Mouse (Mus musculus): Measurements from ENCODE around the gene Raet1e. TPM values are rescaled to one million over a fixed set of nuclear protein-coding genes. Genes with fewer than 3 reads are reported as not detected.
"Not testable (repeated sequence)": the region's sequence is repeated elsewhere in the genome, so short reads cannot be mapped to it uniquely, and the experiment has no call there.

The Raet1e gene
- polyA plus RNA-seq, 1 experiment from 2014 or later, result 0.91 TPM

GRCm38 (mm10) chr10:22153147-22153690 is 5.2 kb upstream of the Raet1e start:
- H3K9me3 ChIP-seq (replicated peaks); ATAC-seq (ENCODE audit: low FRiP score); H3K36me3 ChIP-seq; H3K4me3 ChIP-seq (replicated peaks); H3K27ac ChIP-seq (replicated peaks); H3K4me2 ChIP-seq; H3K9ac ChIP-seq (replicated peaks): not testable (repeated sequence)
- Histone ChIP-seq H3K4me1 (peaks cover 34% of the 10 kb centered on the region), H3K27me3 (replicated peaks) (peaks cover 73% of the 10 kb centered on the region)
- 5% methylated on average over 7 of the region's 7 CpGs for WGBS

DNA sequence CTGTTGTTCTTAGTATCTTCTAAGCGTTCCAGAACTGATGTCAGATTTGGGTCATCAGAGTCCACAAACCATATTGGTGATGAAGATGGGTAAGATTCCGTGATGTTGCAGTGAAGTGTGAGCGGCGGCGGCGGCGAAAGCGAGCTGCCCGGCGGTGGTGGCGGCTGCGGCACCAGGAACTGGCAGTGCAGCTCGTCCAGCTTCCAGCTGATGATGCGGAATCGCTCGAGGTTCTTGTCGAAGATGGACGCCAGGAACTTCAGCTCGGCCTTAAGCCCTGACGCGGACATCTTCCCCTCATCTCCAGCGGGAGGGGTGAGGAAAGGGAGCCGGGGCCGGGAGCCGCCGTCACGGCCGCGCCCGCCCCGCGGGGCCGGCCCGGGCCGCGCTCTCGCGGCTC is 4.2 kb upstream of the Raet1e start:
- ATAC-seq (ENCODE audit: low FRiP score), result not testable (repeated sequence)

GRCm38 (mm10) chr10:22154871-22155799 is 3.2 kb upstream of the Raet1e start:
- WGBS, result 10% methylated on average over 3 of the region's 3 CpGs
- no peak for ATAC-seq (ENCODE audit: low FRiP score)
- no peaks in the 10 kb centered on the region for H3K9me3 ChIP-seq (replicated peaks)
- H3K4me2 ChIP-seq, result no peak overlapping the region
- peaks cover 74% of the 10 kb centered on the region for H3K27me3 ChIP-seq (replicated peaks)
- no peak overlapping the region for H3K9ac ChIP-seq (replicated peaks)
- peaks cover 23% of the 10 kb centered on the region for H3K4me1 ChIP-seq
- H3K4me3 ChIP-seq (replicated peaks), result no peak overlapping the region
- no peaks in the 10 kb centered on the region for H3K36me3 ChIP-seq
- no peak overlapping the region for H3K27ac ChIP-seq (replicated peaks)

More for the DNA sequence above, 4.2 kb upstream of the Raet1e start:
- not testable (repeated sequence) for H3K36me3 ChIP-seq; H3K9ac ChIP-seq (replicated peaks); H3K9me3 ChIP-seq (replicated peaks); H3K27ac ChIP-seq (replicated peaks)
- Histone ChIP-seq H3K4me1 (peaks cover 31% of the 10 kb centered on the region), H3K4me2 (peak overlapping the region; percentile 52), H3K27me3 (replicated peaks) (peaks cover 76% of the 10 kb centered on the region), H3K4me3 (replicated peaks) (peak overlapping the region; percentile 25)
- under 1% methylated on average over 38 of the region's 38 CpGs for WGBS

DNA sequence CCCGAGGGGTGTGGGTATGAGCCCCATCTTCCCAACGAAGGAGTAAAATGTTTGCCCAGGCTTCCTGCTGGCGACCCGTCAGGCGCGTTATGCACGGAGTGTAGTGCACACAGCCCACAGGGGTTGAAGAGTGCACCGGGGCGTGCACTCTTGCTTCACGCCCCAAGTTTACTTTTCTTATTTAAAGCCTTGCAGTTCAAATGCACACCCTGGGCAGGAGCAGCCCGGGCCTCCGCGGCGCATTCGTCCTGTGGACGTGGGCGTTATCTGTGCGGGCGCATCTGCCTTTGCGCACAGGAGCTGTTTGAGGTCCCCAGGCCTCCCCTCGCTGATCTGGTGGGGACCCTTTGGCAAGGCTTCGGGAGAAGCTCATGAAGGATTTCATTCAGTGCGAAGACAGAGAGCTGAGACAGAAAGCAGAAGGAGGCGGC is 777 bp downstream of the Raet1e start:
- H3K36me3 ChIP-seq, result no peaks in the 10 kb centered on the region
- no peak overlapping the region for H3K9ac ChIP-seq (replicated peaks)
- peaks cover 68% of the 10 kb centered on the region for H3K27me3 ChIP-seq (replicated peaks)
- peak overlapping the region; percentile 53 for H3K4me2 ChIP-seq
- no peak overlapping the region for H3K4me3 ChIP-seq (replicated peaks)
- H3K27ac ChIP-seq (replicated peaks), result no peak overlapping the region
- no peaks in the 10 kb centered on the region for H3K9me3 ChIP-seq (replicated peaks)
- peaks cover 12% of the 10 kb centered on the region for H3K4me1 ChIP-seq
- ATAC-seq (ENCODE audit: low FRiP score), result 0 out of 2 replicates have a peak, but pooled peaks have one; percentile 9
- under 1% methylated on average over 24 of the region's 24 CpGs for WGBS

DNA sequence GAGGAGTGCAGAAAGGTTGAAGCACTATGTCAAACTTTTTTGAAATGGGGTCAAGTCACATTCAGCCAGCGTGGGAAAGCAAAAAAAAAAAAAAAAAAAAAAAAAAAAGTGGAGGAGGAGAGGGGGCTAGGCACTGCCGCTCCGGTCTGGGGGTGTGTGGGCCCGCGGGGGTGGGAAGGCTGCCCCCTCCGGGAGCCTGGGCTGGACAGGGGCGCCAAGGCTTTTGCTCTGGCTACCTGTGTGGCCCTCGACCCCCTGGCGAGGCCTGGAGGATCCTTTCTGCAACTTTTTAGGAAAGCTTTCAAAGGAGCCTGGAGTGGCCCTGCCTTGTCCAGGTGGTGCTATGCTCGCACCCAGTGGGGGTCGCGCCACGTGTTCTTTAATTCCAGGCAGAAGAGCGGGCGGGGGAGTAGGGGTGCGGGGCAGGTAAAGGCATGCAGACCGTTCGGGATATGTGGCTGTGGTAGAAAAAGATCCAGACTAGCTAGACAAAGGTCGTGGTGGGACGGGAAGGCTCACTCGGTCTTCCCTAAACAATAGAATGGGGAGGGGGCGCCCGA is 1.3 kb downstream of the Raet1e start:
- Histone ChIP-seq H3K27me3 (replicated peaks) (peaks cover 68% of the 10 kb centered on the region), H3K4me2 (no peak overlapping the region), H3K4me3 (replicated peaks) (no peak overlapping the region), H3K36me3 (no peaks in the 10 kb centered on the region), H3K9me3 (replicated peaks) (no peaks in the 10 kb centered on the region), H3K9ac (replicated peaks) (no peak overlapping the region), H3K4me1 (peaks cover 9% of the 10 kb centered on the region), H3K27ac (replicated peaks) (no peak overlapping the region)
- 3% methylated on average over 21 of the region's 23 CpGs for WGBS
- no peak for ATAC-seq (ENCODE audit: low FRiP score)

GRCm38 (mm10) chr10:22163279-22163678 is 4.9 kb downstream of the Raet1e start:
- not testable (repeated sequence) for H3K9me3 ChIP-seq (replicated peaks); H3K36me3 ChIP-seq; H3K9ac ChIP-seq (replicated peaks); H3K4me3 ChIP-seq (replicated peaks); H3K4me1 ChIP-seq; ATAC-seq (ENCODE audit: low FRiP score); H3K27ac ChIP-seq (replicated peaks)
- Histone ChIP-seq H3K4me2 (peak overlapping the region; percentile 37), H3K27me3 (replicated peaks) (peaks cover 38% of the 10 kb centered on the region)
- 7% methylated on average over 9 of the region's 9 CpGs for WGBS

- WGBS, result 39% methylated on average over 14 of the region's 16 CpGs
- not testable (repeated sequence) for H3K4me3 ChIP-seq (replicated peaks); H3K4me1 ChIP-seq; H3K9me3 ChIP-seq (replicated peaks); H3K36me3 ChIP-seq; H3K27ac ChIP-seq (replicated peaks); H3K9ac ChIP-seq (replicated peaks)
- peak overlapping the region; percentile 37 for H3K4me2 ChIP-seq
- peak; percentile 54 for ATAC-seq (ENCODE audit: low FRiP score)
- peaks cover 31% of the 10 kb centered on the region for H3K27me3 ChIP-seq (replicated peaks)
Observed at GRCm38 (mm10) chr10:22163705-22164583, 5.6 kb downstream of the Raet1e start.

DNA sequence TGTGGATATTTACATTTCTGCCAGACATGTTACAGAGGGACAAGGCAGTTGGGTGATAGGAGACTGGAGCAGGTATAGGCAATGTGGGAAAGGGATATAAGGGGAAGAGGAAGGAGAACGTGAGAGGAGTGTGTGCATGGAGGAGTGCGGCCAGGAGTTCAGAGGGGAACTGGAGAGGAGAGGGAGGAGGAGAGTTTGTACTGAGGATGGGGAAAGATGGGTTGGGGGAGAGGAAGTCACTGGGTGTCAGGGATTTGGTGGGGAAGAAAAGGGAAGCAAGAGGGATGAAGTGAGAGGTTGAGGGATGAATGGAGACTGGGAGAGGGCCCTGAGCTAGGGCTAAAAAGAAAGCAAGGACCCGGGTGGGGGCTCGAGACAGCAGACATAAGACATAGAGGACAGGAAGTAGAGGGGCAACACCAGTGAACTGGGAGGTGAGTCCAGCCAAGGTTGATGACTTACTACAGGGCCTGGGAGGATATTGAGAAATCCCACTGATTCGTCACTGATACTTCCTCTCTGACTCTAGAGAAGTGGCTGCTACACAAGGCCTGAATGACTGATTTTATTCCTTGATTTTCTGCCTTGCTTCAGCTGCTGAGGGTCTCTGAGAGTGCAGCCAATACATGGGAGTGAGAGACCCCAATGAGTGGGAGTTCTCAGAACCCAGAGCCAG is 7.1 kb downstream of the Raet1e start:
- not testable (repeated sequence) for H3K9ac ChIP-seq (replicated peaks); H3K4me3 ChIP-seq (replicated peaks); H3K4me2 ChIP-seq; H3K36me3 ChIP-seq; H3K9me3 ChIP-seq (replicated peaks); H3K4me1 ChIP-seq; H3K27ac ChIP-seq (replicated peaks); ATAC-seq (ENCODE audit: low FRiP score)
- peaks cover 21% of the 10 kb centered on the region for H3K27me3 ChIP-seq (replicated peaks)
- 63% methylated on average over 5 of the region's 5 CpGs for WGBS

DNA sequence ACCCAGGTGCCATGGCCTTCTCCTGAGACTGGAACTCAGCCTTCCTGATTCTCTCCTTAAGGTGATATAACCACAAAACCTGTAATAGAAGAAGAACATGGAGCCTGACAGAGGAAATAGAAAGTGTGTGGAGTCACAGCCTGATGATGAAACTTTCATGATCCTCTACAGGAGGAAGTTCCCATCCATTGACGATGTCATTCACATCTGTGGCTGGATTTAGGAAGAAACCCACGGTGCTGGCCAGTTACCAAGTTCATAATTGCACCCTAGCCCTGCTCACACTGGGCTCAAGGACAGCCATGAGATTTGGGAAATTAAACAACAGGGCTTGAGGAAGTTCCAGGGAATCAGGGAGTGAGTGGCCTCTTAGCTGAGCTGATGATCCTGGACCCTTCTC is 7.7 kb downstream of the Raet1e start:
- 66% methylated on average over 2 of the region's 2 CpGs for WGBS

DNA sequence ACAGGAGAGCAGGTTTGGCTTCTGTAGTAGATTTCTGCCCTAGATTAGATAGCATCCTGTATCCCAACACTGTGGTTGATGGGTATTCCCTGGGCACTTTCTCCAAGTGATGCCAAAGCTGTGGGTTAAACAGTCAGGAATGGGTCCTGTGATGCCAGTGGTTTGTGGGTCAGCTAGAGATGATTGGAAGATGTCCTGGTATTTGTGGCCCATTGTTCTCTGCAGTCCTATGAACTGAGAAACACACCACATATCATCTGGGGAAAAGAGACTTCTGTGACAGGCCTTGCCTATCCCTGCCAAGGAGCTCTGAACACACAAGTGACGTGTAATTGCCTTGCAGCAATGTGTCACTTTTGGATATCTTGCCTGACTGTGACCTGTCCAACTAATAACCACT is 8.7 kb downstream of the Raet1e start:
- H3K4me1 ChIP-seq; H3K4me3 ChIP-seq (replicated peaks); H3K36me3 ChIP-seq; H3K27me3 ChIP-seq (replicated peaks); H3K4me2 ChIP-seq; ATAC-seq (ENCODE audit: low FRiP score); H3K9me3 ChIP-seq (replicated peaks); H3K9ac ChIP-seq (replicated peaks); H3K27ac ChIP-seq (replicated peaks): not testable (repeated sequence)
- WGBS, result 92% methylated on average over 1 of the region's 1 CpGs

More for the DNA sequence above, 7.7 kb downstream of the Raet1e start:
- H3K27ac ChIP-seq (replicated peaks); H3K9me3 ChIP-seq (replicated peaks); H3K4me3 ChIP-seq (replicated peaks); H3K9ac ChIP-seq (replicated peaks); H3K4me1 ChIP-seq; H3K36me3 ChIP-seq; ATAC-seq (ENCODE audit: low FRiP score); H3K4me2 ChIP-seq: not testable (repeated sequence)
- H3K27me3 ChIP-seq (replicated peaks), result peaks cover 16% of the 10 kb centered on the region

DNA sequence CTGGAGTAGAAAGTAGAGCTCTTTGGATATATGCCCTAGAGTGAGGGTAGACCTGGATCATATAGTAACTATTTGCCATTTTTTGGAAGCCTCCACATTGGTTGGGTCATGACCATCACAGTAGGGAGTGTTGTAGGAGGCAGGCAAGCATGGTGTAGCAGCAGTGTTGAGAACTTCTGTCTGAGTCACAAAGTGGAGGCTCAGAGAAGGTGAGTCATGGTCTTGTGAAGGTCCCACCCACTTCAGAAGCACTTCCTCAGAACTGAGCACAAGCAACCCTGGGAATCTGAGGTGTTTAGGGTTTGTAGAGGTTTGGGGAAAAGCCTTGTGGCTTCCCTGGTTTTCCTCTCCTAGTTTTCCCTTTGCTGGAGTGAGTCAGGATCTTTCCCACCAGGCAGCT is 10.7 kb downstream of the Raet1e start:
- not testable (repeated sequence) for H3K4me1 ChIP-seq; H3K27me3 ChIP-seq (replicated peaks); H3K9me3 ChIP-seq (replicated peaks); H3K4me2 ChIP-seq; ATAC-seq (ENCODE audit: low FRiP score); H3K9ac ChIP-seq (replicated peaks); H3K36me3 ChIP-seq; H3K4me3 ChIP-seq (replicated peaks); H3K27ac ChIP-seq (replicated peaks)

All from neural tube, embryonic 15.5 days (tissue).